Mouse (Mus musculus): ENCODE data around the gene Dmrta2.

Gene Dmrta2

DNA sequence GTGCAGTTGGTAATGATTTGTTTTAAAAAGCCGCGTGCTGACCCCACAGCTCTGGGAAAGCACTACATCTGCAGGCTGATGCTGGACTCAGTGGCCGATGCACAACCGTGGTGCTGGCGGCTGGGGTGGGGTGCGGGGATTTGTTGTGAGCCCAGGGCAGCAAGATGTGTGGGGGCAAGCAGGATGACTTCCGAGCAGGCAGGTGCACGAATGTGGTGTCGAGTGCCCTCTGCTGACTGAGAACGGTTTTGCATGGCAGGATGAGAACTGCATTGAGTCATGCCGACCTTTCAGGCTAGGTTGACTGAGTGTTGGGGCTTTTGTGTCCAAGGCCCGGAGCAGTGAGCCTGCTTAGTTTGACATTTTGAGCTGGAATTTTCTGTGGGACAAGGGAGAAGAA, 42.4 kb downstream of the Dmrta2 start:
- peak; percentile 58 for DNase-seq (ENCODE audit: extremely low spot score, low read depth, low spot score)

DNA sequence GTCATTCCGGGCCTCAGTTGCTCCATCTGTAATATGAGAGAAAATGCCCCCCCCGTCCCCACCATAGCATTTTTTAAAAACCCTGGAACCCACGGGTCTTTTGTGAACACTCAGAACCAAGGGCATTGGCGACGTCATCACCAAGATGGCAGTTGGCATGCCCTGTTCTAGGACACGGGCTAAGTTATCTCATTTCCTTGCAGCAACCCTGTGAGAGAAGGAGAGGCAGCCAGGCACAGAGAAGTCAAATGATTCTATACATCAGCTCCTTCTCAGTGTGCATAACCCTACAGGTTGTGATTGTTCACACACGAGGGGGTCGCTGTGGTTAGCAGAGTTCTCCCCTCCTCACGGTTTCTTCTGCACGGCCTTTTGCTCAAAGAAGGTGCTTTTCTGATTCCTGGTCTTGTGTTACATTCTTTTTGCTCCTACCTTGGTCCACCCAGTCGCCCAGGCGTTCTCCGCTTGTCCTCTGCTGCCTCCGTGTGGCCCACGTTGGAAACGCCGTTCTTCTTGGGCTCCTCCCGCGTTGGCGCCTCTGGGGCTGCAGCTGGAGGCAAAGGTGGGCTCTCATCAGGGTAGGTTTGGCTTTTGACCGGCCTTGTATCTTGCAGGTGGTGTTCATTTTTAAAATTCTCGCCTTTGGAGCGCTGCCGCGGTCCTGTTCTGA, 44.2 kb downstream of the Dmrta2 start:
- peak; percentile 72 for DNase-seq (ENCODE audit: extremely low spot score, low read depth, low spot score)

DNA sequence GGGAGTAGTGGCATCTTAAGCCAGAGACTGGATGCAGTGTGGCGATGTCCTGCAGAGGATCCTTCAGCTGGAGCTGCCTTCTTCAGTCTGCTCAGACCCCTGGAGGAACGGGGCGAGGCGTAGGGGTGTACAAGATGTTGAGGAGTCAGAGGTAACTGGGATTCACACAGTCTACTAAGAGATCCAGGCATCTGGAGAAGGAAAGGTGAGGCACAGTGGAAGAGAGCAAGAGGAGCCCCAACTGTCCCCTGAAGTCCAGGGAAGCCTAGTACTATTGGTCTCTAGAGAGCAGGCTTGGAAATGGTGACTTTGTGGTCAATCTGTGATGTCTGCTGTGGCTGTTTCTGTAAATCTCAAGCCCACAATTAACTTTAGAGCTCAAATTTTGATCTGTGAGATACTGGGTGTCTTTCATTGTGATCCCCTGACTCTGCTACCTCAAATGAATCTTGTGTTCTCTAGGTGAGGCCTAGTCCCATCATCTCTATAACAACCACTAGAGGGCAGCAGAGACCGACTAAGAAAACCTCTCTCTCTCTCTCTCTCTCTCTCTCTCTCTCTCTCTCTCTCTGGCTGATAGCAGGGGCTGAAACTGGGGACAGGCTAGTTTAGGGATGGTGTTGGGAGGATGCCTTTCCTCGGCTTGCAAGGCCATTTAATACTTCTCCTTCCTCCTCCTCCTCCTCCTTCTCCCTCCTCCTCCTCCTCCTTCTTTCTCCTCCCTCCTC, 50.8 kb downstream of the Dmrta2 start:
- peak; percentile 60 for DNase-seq (ENCODE audit: extremely low spot score, low read depth, low spot score)

DNA sequence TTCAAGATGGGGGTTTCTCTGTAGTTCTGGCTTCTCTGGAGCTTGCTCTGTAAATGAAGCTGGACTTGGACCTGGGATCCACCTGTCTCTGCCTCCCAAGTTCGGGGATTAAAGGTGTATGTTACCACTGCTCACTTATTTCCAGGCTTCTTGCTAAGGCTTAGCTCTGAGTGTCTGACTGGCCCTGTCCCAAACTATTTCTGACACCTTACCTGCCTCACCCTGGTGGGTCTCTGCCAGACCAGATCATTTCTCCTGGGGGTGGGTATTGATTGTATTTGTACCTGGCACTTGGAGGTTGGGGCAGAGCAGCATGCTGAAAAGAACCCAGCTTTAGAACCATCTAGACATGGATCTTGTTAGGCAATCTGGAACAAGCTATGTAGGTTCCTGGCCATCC, 51.6 kb downstream of the Dmrta2 start:
- DNase-seq (ENCODE audit: extremely low spot score, low read depth, low spot score) = no peak
